Mouse (Mus musculus) liver, postnatal 0 days (tissue): ENCODE measurements around the gene Prr7. TPM values are rescaled to one million over a fixed set of nuclear protein-coding genes. Genes with fewer than 3 reads are reported as not detected.
A peak's percentile ranks its signal among the peaks of the same experiment; 100 is the strongest.

Experiments used
- ATAC-seq: fragments of 200-750 bp; cut with Nextera tagmentation; 2 replicates; pipeline ENCODE4 v1.8.0; 2017; ENCODE audit warnings: mild to moderate bottlenecking, moderate library complexity
- DNase-seq: peaks from one replicate; pipeline ENCODE4 v3.0.0-alpha.2; 2016
- H3K27ac ChIP-seq: fragments of 300-500 bp; sonication (generic); 2 replicates; pipeline ENCODE4 v1.5.1; 2014; ENCODE audit warnings: antibody characterized with exemption, moderate library complexity, mild to moderate bottlenecking, low read depth
- H3K27me3 ChIP-seq: fragments of 300-500 bp; sonication (generic); 2 replicates; pipeline ENCODE4 v1.6.1; 2014; ENCODE audit warnings: low read length, control low read depth, mixed read lengths; ENCODE audit not compliant: insufficient read depth
- H3K36me3 ChIP-seq: fragments of 300-500 bp; sonication (generic); replicated peaks from 2 replicates; pipeline ENCODE4 v1.6.1; 2014; ENCODE audit warnings: mild to moderate bottlenecking, control low read depth, low read length, moderate library complexity, mixed read lengths; ENCODE audit not compliant: insufficient read depth
- H3K4me1 ChIP-seq: fragments of 300-500 bp; sonication (generic); 2 replicates; pipeline ENCODE4 v1.6.1; 2014; ENCODE audit warnings: antibody characterized with exemption, mild to moderate bottlenecking, control low read depth; ENCODE audit not compliant: insufficient read depth
- H3K4me2 ChIP-seq: fragments of 300-500 bp; sonication (generic); 2 replicates; pipeline ENCODE4 v1.6.1; 2014; ENCODE audit warnings: low read depth, mild to moderate bottlenecking, low read length, moderate library complexity, mixed read lengths
- H3K4me3 ChIP-seq: fragments of 300-500 bp; sonication (generic); 2 replicates; pipeline ENCODE4 v1.5.1; 2014; ENCODE audit warnings: low read depth, low read length
- H3K9ac ChIP-seq: fragments of 300-500 bp; sonication (generic); replicated peaks from 2 replicates; pipeline ENCODE4 v1.6.1; 2014; ENCODE audit warnings: mild to moderate bottlenecking, moderate library complexity
- H3K9me3 ChIP-seq: fragments of 300-500 bp; sonication (generic); 2 replicates; pipeline ENCODE4 v1.6.1; 2016; ENCODE audit warnings: mild to moderate bottlenecking, control low read depth, low read length, mixed read lengths
- CTCF ChIP-seq: sonication (generic); IDR thresholded peaks from 2 replicates; pipeline ENCODE4 v1.5.1; 2016; ENCODE audit warnings: antibody characterized with exemption, low read depth
- EP300 ChIP-seq: IDR thresholded peaks from 2 replicates; pipeline ENCODE4 v1.6.1; 2016; ENCODE audit warnings: antibody characterized with exemption, low read depth, mild to moderate bottlenecking
- WGBS: fragments of 180-500 bp; shearing (Covaris S2); extraction: QIAGEN DNeasy Blood & Tissue Kit; methylation state at CpG from one replicate; pipeline ENCODE4 v1.1.7; 2014; ENCODE audit not compliant: insufficient replicate concordance; 5-methylcytosine and 5-hydroxymethylcytosine counted together
- polyA plus RNA-seq: library from polyadenylated mRNA; unstranded; fragments of >200 nt; fragmentation: Nextera tagmentation; extraction: Ambion mirVana; gene quantifications from 2 replicates; pipeline ENCODE4 v1.2.1, GENCODE M21; 2015

Gene Prr7
- polyA plus RNA-seq, 1 experiment from 2014 or later, result not detected

DNA sequence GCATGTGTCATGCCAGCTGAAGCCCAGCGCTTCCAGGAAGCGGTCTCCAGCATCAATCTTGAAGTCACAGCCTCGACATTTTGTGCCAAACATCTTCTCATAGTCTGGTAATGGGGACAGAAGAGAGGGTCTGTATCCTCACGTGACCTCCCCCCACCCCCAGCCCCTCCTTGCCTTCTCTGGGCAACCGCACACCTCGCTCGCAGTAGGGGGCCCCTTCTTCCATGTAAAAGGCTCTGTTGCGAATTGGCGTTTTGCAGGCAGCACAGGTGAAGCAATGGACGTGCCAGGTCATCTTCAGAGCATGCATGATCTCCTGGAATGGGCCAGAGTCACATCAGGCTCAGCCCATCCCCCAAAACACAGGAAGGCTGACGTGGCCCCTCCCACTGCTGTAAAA, 34.8 kb downstream of the Prr7 start:
- Histone ChIP-seq H3K4me1 (peaks cover 4% of the 10 kb centered on the region; the same call in 1 of the 2 replicates), H3K36me3 (peaks cover 23% of the 10 kb centered on the region), H3K4me3 (no peak overlapping the region), H3K9me3 (no peaks in the 10 kb centered on the region), H3K27ac (no peak overlapping the region), H3K9ac (no peak overlapping the region), H3K4me2 (no peak overlapping the region), H3K27me3 (0 out of 2 replicates have a peak, but pooled peaks cover 8% of the 10 kb centered on the region)
- ATAC-seq (no peak), DNase-seq (no peak)
- 75% methylated on average over 11 of the region's 11 CpGs for WGBS
- no peak for TF ChIP-seq CTCF
- TF ChIP-seq EP300, result no peak

DNA sequence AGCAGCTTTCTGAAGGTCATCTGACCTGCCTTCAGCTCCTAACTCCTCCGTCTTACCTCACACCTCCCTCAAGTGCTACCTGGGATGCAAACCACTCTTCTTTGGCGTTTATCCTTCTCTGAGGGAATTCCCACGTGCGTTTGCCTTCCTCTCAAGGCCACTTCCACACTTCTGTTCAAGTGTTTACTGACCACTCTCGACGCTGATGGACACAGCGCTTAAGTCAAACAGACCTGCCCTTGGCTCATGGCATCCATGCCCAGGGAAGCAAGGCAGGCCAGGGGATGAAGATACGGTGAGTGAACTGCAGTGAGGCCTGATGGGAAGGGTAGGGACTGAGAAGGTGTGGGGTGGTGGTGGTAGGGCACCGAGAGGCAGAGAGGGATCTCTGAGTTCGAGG, 36.5 kb downstream of the Prr7 start:
- Histone ChIP-seq H3K4me1 (peaks cover 4% of the 10 kb centered on the region; the same call in 1 of the 2 replicates), H3K4me2 (no peak overlapping the region), H3K4me3 (no peak overlapping the region), H3K27me3 (no peaks in the 10 kb centered on the region), H3K9me3 (no peaks in the 10 kb centered on the region), H3K9ac (no peak overlapping the region), H3K27ac (no peak overlapping the region), H3K36me3 (peaks cover 37% of the 10 kb centered on the region)
- 67% methylated on average over 10 of the region's 10 CpGs for WGBS
- TF ChIP-seq CTCF (no peak), EP300 (no peak)
- DNase-seq (no peak), ATAC-seq (no peak)

GRCm38 (mm10) chr13:55502405-55502804, 38.3 kb downstream of the Prr7 start:
- Histone ChIP-seq H3K4me2 (no peak overlapping the region), H3K36me3 (peaks cover 49% of the 10 kb centered on the region), H3K9me3 (no peaks in the 10 kb centered on the region), H3K4me1 (no peaks in the 10 kb centered on the region), H3K9ac (no peak overlapping the region), H3K4me3 (no peak overlapping the region), H3K27me3 (no peaks in the 10 kb centered on the region), H3K27ac (no peak overlapping the region)
- no peak for DNase-seq
- no peak for ATAC-seq
- 76% methylated on average over 8 of the region's 8 CpGs for WGBS
- no peak for TF ChIP-seq CTCF
- TF ChIP-seq EP300, result no peak

GRCm38 (mm10) chr13:55504390-55504789, 40.3 kb downstream of the Prr7 start:
- no peak overlapping the region for H3K4me3 ChIP-seq
- TF ChIP-seq EP300 (no peak), CTCF (no peak)
- H3K36me3 ChIP-seq, result peaks cover 51% of the 10 kb centered on the region
- no peak for DNase-seq
- H3K4me2 ChIP-seq, result no peak overlapping the region
- H3K27ac ChIP-seq, result no peak overlapping the region
- no peaks in the 10 kb centered on the region for H3K4me1 ChIP-seq
- H3K9me3 ChIP-seq, result no peaks in the 10 kb centered on the region
- no peaks in the 10 kb centered on the region for H3K27me3 ChIP-seq
- H3K9ac ChIP-seq, result no peak overlapping the region
- WGBS, result 75% methylated on average over 5 of the region's 5 CpGs
- ATAC-seq, result no peak

GRCm38 (mm10) chr13:55505810-55506209, 41.7 kb downstream of the Prr7 start:
- no peak overlapping the region for H3K4me2 ChIP-seq
- no peaks in the 10 kb centered on the region for H3K27me3 ChIP-seq
- H3K9me3 ChIP-seq, result no peaks in the 10 kb centered on the region
- no peak overlapping the region for H3K27ac ChIP-seq
- DNase-seq (no peak), ATAC-seq (no peak)
- no peak overlapping the region for H3K9ac ChIP-seq
- H3K4me1 ChIP-seq, result peaks cover 14% of the 10 kb centered on the region
- WGBS, result 88% methylated on average over 9 of the region's 9 CpGs
- TF ChIP-seq EP300, result no peak
- no peak for TF ChIP-seq CTCF
- peaks cover 55% of the 10 kb centered on the region for H3K36me3 ChIP-seq
- H3K4me3 ChIP-seq, result no peak overlapping the region

GRCm38 (mm10) chr13:55506697-55507096, 42.6 kb downstream of the Prr7 start:
- H3K9me3 ChIP-seq, result no peaks in the 10 kb centered on the region
- WGBS, result 88% methylated on average over 10 of the region's 10 CpGs
- no peak overlapping the region for H3K9ac ChIP-seq
- TF ChIP-seq CTCF, result no peak
- no peak for TF ChIP-seq EP300
- ATAC-seq (no peak), DNase-seq (no peak)
- H3K4me1 ChIP-seq, result peaks cover 23% of the 10 kb centered on the region
- no peak overlapping the region for H3K4me3 ChIP-seq
- H3K4me2 ChIP-seq, result no peak overlapping the region
- no peaks in the 10 kb centered on the region for H3K27me3 ChIP-seq
- H3K36me3 ChIP-seq, result peaks cover 55% of the 10 kb centered on the region
- H3K27ac ChIP-seq, result no peak overlapping the region

GRCm38 (mm10) chr13:55507877-55508276, 43.8 kb downstream of the Prr7 start:
- no peaks in the 10 kb centered on the region for H3K9me3 ChIP-seq
- no peak overlapping the region for H3K4me3 ChIP-seq
- no peak overlapping the region for H3K9ac ChIP-seq
- H3K27ac ChIP-seq, result no peak overlapping the region
- H3K36me3 ChIP-seq, result peaks cover 52% of the 10 kb centered on the region
- no peaks in the 10 kb centered on the region for H3K27me3 ChIP-seq
- ATAC-seq, result no peak
- H3K4me1 ChIP-seq, result peaks cover 32% of the 10 kb centered on the region
- DNase-seq, result peak; percentile 12
- 77% methylated on average over 11 of the region's 11 CpGs for WGBS
- H3K4me2 ChIP-seq, result no peak overlapping the region
- TF ChIP-seq CTCF, result peak; percentile 24
- no peak for TF ChIP-seq EP300
